Mouse (Mus musculus) midbrain, postnatal 0 days (tissue): ENCODE measurements at regions not wholly inside any gene's neighbourhood (a gene's known extent, or its start where the extent isn't known, plus 50 kb on each side); places are given as distances from the start of the nearest gene placed in this dataset.
A peak's percentile ranks its signal among the peaks of the same experiment; 100 is the strongest.
"Not testable (repeated sequence)": the region's sequence is repeated elsewhere in the genome, so short reads cannot be mapped to it uniquely, and the experiment has no call there.

Source experiments
- ATAC-seq: fragments of 200-750 bp; cut with Nextera tagmentation; 2 replicates; pipeline ENCODE4 v1.8.0; 2017; ENCODE audit warnings: moderate number of reproducible peaks, mild to moderate bottlenecking, moderate TSS enrichment, moderate library complexity; ENCODE audit not compliant: low FRiP score
- DNase-seq: peaks from one replicate; pipeline ENCODE4 v3.0.0-alpha.2; 2015; ENCODE audit warnings: low spot score
- H3K27ac ChIP-seq: fragments of 300-500 bp; sonication (generic); 2 replicates; pipeline ENCODE4 v1.5.1; 2014; ENCODE audit warnings: low read depth, mild to moderate bottlenecking, low read length, mixed read lengths
- H3K27me3 ChIP-seq: fragments of 300-500 bp; sonication (generic); 2 replicates; pipeline ENCODE4 v1.6.1; 2014; ENCODE audit warnings: low read length, control low read depth, mixed read lengths; ENCODE audit not compliant: insufficient read depth
- H3K36me3 ChIP-seq: fragments of 300-500 bp; sonication (generic); 2 replicates; pipeline ENCODE4 v1.6.1; 2014; ENCODE audit warnings: low read length, control low read depth, mixed read lengths; ENCODE audit not compliant: insufficient read depth
- H3K4me1 ChIP-seq: fragments of 300-500 bp; sonication (generic); 2 replicates; pipeline ENCODE4 v1.6.1; 2014; ENCODE audit warnings: mild to moderate bottlenecking, control low read depth, antibody characterized with exemption, low read length, mixed read lengths; ENCODE audit not compliant: insufficient read depth
- H3K4me2 ChIP-seq: fragments of 300-500 bp; sonication (generic); 2 replicates; pipeline ENCODE4 v1.6.1; 2014; ENCODE audit warnings: low read depth, mild to moderate bottlenecking, low read length, mixed read lengths; ENCODE audit not compliant: poor library complexity, severe bottlenecking
- H3K4me3 ChIP-seq: fragments of 300-500 bp; sonication (generic); 2 replicates; pipeline ENCODE4 v1.5.1; 2014; ENCODE audit warnings: low read depth, mild to moderate bottlenecking, low read length, moderate library complexity
- H3K9ac ChIP-seq: fragments of 300-500 bp; sonication (generic); replicated peaks from 2 replicates; pipeline ENCODE4 v1.6.1; 2014; ENCODE audit warnings: mild to moderate bottlenecking, low read length, moderate library complexity, mixed read lengths; ENCODE audit not compliant: poor library complexity, severe bottlenecking
- H3K9me3 ChIP-seq: fragments of 300-500 bp; sonication (generic); 2 replicates; pipeline ENCODE4 v1.6.1; 2016; ENCODE audit warnings: low read length, control low read depth
- CTCF ChIP-seq: IDR thresholded peaks from 2 replicates; pipeline ENCODE4 v1.5.1; 2016; ENCODE audit warnings: antibody characterized with exemption, mild to moderate bottlenecking
- WGBS: fragments of 180-500 bp; shearing (Covaris S2); extraction: QIAGEN DNeasy Blood & Tissue Kit; methylation state at CpG from one replicate; pipeline ENCODE4 v1.1.7; 2014; 5-methylcytosine and 5-hydroxymethylcytosine counted together

DNA sequence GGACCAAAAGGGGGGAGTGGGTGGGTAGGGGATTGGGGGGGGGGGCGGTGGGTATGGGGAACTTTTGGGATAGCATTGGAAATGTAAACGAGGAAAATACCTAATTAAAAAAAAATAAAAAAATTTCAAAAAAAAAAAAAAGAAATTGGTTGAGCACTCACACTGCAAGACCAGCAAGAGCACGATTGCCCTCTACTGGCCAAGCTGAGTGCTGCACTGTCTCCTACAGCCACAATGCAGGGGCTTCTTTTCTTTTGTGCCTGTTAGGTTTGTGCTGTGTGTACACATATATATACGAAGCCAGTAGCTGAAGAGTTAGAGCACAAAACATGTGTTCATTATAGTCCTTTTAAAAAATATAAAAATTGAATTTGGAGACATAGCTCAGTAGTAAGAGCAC is 55.6 kb downstream of the Mup20 start:
- Histone ChIP-seq H3K4me2 (no peak overlapping the region), H3K4me3 (no peak overlapping the region), H3K27me3 (no peaks in the 10 kb centered on the region), H3K9ac (no peak overlapping the region), H3K36me3 (no peaks in the 10 kb centered on the region), H3K27ac (no peak overlapping the region), H3K9me3 (no peaks in the 10 kb centered on the region), H3K4me1 (no peaks in the 10 kb centered on the region)
- ATAC-seq (no peak), DNase-seq (peak; percentile 38)
- 21% methylated on average over 4 of the region's 4 CpGs for WGBS
- peak; percentile 68 for TF ChIP-seq CTCF

DNA sequence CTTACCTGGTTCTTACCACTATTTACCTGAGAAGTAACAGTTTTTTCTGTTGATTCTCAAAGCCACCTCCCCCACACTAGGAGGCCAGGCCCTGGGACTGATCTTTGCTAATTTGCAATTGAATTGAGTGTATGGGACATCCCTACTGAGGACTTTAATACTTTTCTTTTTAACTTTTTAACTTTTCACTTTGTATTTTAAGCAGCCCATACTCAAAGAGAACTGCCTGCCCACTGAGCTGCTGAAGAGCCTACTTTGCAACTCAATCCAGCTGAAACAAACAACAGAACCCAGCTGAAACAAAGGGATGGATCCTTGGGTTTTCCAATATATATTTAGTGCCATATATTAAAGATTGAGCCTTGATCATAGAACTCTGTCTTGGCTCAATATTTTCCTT is 64.0 kb downstream of the Mup20 start:
- not testable (repeated sequence) for H3K4me2 ChIP-seq, H3K27me3 ChIP-seq, H3K36me3 ChIP-seq, DNase-seq, H3K4me3 ChIP-seq, H3K9ac ChIP-seq, H3K4me1 ChIP-seq, ATAC-seq, H3K27ac ChIP-seq, H3K9me3 ChIP-seq

GRCm38 (mm10) chr4:61976159-61976558 is 77.8 kb downstream of the Mup20 start:
- Histone ChIP-seq H3K27ac (no peak overlapping the region), H3K9me3 (no peaks in the 10 kb centered on the region), H3K4me1 (no peaks in the 10 kb centered on the region), H3K4me3 (no peak overlapping the region), H3K4me2 (no peak overlapping the region), H3K27me3 (no peaks in the 10 kb centered on the region), H3K9ac (no peak overlapping the region), H3K36me3 (no peaks in the 10 kb centered on the region)
- no peak for TF ChIP-seq CTCF
- no peak for ATAC-seq
- 95% methylated on average over 7 of the region's 7 CpGs for WGBS
- no peak for DNase-seq

DNA sequence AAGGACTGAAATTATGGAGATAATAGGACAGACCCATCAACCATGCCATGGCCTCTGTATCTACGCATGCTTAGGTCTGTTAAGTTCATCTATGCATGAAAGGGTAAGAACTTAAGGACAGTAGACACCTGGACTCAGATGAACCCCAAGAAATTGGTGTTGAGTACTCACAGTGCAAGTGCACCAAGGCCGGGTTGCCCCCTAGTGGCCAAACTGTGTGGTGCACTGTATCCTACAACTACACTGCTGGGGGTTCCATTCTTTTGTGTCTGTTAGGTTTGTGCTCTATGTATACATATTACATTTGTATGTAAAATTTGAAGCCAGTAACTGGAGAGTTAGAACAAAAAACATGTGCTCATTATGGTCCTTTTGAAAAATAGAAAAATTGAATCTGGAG is 80.7 kb downstream of the Mup20 start:
- no peaks in the 10 kb centered on the region for H3K4me1 ChIP-seq
- H3K27ac ChIP-seq: no peak overlapping the region
- H3K36me3 ChIP-seq: no peaks in the 10 kb centered on the region
- peak; percentile 49 for TF ChIP-seq CTCF
- no peak overlapping the region for H3K9ac ChIP-seq
- H3K27me3 ChIP-seq: no peaks in the 10 kb centered on the region
- ATAC-seq (0 out of 2 replicates have a peak, but pooled peaks have one; percentile 34), DNase-seq (no peak)
- no peaks in the 10 kb centered on the region for H3K9me3 ChIP-seq
- no peak overlapping the region for H3K4me2 ChIP-seq
- 59% methylated on average over 2 of the region's 2 CpGs for WGBS
- no peak overlapping the region for H3K4me3 ChIP-seq

DNA sequence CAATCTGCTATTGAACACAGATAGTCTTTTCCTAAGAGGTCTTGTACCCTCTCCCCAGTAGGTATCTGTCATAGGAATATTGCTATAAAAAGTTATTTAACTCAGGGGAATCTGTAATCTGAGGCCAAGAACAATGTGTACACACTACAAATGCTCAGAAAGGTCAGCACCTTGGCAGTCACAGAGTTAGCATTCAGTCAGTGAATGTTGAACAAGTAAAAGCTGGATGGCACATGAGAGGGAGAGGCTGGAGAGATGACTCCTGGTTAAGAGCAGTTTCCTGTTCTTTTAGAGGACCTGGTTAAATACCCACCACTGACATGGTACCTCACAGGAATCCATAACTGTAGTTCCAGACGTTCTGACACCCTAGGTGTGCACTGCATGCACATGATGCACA is 84.3 kb downstream of the Mup20 start:
- no peak overlapping the region for H3K4me2 ChIP-seq
- 64% methylated on average over 1 of the region's 1 CpGs for WGBS

GRCm38 (mm10) chr4:61967674-61968073 is 86.3 kb downstream of the Mup20 start:
- H3K4me1 ChIP-seq, ATAC-seq, H3K27me3 ChIP-seq, H3K4me2 ChIP-seq, H3K9me3 ChIP-seq, H3K27ac ChIP-seq, H3K4me3 ChIP-seq, DNase-seq, H3K9ac ChIP-seq, H3K36me3 ChIP-seq: not testable (repeated sequence)
- 84% methylated on average over 6 of the region's 6 CpGs for WGBS

More for the DNA sequence above, 84.3 kb downstream of the Mup20 start:
- no peak for DNase-seq
- Histone ChIP-seq H3K4me3 (no peak overlapping the region), H3K9me3 (no peaks in the 10 kb centered on the region), H3K4me1 (no peaks in the 10 kb centered on the region), H3K9ac (no peak overlapping the region), H3K27me3 (no peaks in the 10 kb centered on the region), H3K36me3 (no peaks in the 10 kb centered on the region), H3K27ac (no peak overlapping the region)
- no peak for TF ChIP-seq CTCF
- no peak for ATAC-seq

DNA sequence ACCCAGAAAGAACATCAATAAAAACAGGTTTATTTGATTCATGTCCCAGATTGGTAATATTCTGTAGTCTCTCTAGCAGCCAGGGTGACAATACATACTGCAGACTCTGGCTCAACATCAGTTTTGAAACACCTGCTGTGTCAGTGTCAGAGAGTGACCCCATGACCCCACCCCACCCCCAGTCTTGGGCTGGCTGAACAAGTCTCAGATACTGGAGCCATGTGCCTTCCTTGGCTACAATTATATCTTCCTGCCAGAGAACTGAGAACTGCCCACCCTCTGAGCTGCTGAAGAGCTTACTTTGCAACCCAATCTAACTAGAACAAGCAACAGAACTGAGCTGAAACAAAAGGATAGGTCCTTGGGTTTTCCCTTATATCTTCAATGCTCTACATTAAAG is 91.6 kb downstream of the Mup20 start:
- no peak overlapping the region for H3K4me2 ChIP-seq
- ATAC-seq: no peak
- no peak for TF ChIP-seq CTCF

More for the DNA sequence above, 91.6 kb downstream of the Mup20 start:
- no peaks in the 10 kb centered on the region for H3K9me3 ChIP-seq
- no peak overlapping the region for H3K27ac ChIP-seq
- DNase-seq: no peak
- no peak overlapping the region for H3K4me3 ChIP-seq
- no peaks in the 10 kb centered on the region for H3K27me3 ChIP-seq
- H3K9ac ChIP-seq: no peak overlapping the region
- no peaks in the 10 kb centered on the region for H3K36me3 ChIP-seq
- H3K4me1 ChIP-seq: no peaks in the 10 kb centered on the region
